Mouse (Mus musculus) inflammation-experienced regulatory T-cells, adult 6 months (primary cell): ENCODE measurements at regions not wholly inside any gene's neighbourhood (a gene's known extent, or its start where the extent isn't known, plus 50 kb on each side); places are given as distances from the start of the nearest gene placed in this dataset.

Source experiments
- ATAC-seq: one replicate; pipeline ENCODE4 v1.8.0; 2017

- peak; percentile 32 for ATAC-seq
Measured at GRCm38 (mm10) chr9:60998086-60998785, 203.9 kb downstream of the Uaca start.

GRCm38 (mm10) chr9:60999001-60999529 lies 204.7 kb downstream of the Uaca start:
- ATAC-seq, result peak; percentile 86

GRCm38 (mm10) chr9:61000232-61000631 lies 205.9 kb downstream of the Uaca start:
- no peak for ATAC-seq

DNA sequence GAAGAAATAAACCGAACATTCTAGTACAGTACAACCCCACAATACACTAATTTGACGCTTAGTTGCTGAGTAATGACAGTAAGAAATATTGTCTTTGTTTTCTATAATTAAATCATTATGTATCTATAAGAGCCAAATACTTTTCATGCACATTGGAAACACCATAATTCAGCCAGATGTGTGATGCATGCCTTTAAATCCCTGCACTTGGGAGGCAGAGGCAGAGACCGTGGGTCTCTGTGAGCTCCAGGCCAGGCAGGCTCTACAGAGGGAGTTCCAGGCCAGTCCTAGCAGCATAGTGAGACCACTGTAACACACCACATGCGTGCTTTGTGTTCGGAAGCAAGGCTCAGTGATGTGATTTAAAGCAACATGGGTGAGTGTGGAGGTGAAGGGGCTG lies 208.2 kb downstream of the Uaca start:
- ATAC-seq, result no peak

DNA sequence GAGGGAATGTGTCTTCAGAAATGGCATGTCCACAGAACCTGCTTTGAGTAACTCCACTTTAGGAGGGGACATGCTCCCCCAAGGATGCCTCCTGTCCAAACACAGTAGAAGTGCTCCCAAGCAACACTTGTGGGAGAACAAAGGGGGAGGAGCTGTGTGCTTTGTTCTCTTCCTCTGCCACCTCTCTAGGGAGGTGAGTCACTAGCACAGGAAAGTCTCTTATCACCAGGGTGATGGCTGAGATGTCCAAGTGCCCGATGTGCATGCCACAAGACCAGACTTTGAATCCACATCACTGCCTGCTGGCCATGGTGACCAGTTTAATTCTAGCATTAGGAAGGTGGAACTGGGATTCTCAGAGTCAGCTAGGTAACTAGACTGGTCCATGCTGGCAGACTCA lies 214.1 kb downstream of the Uaca start:
- no peak for ATAC-seq

DNA sequence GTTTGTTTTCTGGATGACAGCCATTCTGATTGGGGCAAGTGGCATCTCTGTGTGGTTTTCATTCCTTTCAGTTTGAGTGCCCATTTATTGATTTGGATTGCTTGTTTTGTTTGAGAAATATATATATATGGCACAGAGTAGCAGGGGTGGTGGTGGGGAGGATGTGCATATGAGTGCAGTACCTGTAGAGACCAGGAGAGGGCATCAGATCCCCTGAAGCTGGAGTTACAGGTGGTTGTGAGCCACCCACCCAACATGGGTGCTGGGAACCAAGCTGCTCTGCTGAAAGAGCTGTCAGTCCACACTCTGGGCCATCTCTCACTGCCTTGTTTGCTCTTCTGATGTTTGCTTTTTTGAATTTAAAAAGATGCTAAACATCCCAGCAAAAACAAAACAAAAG lies 216.7 kb downstream of the Uaca start:
- ATAC-seq, result no peak

- ATAC-seq, result peak; percentile 94
Measured at GRCm38 (mm10) chr9:61012771-61013540, 218.6 kb downstream of the Uaca start.

DNA sequence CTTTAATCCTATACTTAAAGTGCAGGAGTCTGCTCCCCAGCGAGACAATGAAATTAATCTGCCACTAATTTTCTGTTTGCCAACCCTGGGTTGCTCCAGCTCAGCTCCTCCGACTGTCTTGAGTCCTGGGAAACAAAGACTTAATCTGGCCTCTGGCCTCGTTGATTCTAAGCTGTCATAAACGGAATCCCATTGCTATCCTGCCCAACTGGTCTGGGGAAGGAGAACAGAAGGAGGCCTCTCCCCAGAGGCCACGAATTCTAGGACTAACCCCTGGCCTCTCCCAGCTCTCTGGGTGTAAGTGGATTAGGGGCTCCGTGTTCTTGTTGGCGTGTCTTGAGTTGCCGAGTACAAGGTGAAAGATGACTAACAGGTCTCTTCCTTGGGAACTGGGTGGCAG lies 219.8 kb downstream of the Uaca start:
- no peak for ATAC-seq

DNA sequence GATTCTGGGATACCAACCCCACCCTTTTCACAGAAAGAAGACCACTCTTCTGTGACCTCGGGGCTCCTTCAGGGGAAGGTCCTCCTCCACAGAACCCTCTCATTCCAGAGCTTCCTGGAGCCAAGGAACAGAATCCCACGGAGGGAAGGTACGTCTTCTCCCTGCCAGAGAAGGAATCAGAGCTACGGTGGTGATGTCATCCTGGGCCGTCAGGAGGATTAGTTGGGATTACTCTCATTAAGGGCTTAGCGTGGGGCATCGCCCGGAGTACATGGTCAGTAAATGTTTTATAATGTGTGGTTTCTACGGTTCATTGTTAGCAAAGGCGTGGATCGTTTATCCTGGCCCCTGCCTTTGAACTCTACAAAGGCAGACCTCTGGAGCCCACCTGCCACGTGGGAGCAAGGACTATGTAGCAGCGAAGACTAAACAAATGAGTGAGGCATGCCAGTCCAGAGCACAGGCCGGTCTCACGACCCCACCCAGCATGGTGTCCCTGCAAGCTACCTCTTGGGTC lies 221.1 kb downstream of the Uaca start:
- ATAC-seq, result no peak

- no peak for ATAC-seq
Measured at GRCm38 (mm10) chr9:61016673-61017072, 222.3 kb downstream of the Uaca start.

- ATAC-seq, result no peak
Measured at GRCm38 (mm10) chr9:61019938-61020337, 225.6 kb downstream of the Uaca start.

DNA sequence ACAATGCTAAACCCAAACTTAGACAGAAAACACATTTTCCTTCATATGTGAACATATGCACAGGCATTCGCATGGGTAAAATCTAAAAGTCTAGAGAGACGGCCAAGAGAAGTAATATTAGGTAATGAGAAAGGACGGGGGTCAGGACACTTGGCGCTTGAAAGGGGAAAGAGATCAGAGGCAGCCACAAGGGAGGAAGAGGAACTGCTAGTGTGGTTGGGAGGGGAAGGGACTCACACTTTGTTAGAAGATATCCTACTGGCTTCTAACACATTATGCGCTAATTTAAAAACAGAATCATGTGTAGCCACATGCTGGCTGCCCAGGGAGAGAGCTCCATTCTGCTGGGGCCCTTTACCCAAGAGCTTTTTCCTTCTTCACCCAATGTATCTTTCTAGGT lies 227.5 kb downstream of the Uaca start:
- ATAC-seq, result no peak

- ATAC-seq, result no peak
Measured at GRCm38 (mm10) chr9:61022371-61023026, 228.2 kb downstream of the Uaca start.

DNA sequence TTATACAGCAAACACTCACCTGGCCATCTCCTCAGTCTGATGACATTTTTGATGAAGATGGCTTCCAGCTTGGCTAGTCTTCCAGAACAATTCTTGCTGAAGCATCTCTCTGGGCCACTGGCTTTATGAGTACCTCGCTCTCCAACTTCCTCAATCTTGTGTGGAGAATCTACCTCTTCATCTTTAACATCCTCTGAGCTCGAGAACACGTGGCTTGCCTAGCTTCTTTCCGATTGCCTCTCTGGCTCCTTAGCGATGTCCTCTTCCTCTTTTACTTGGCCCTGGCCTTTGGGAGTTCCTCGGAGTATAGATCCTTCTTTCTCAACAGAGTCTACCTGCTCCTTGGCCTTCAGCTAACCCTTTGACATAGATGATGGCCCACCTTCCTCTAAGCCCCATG lies 231.0 kb downstream of the Uaca start:
- no peak for ATAC-seq

- no peak for ATAC-seq
Measured at GRCm38 (mm10) chr9:61028775-61029401, 234.5 kb downstream of the Uaca start.

DNA sequence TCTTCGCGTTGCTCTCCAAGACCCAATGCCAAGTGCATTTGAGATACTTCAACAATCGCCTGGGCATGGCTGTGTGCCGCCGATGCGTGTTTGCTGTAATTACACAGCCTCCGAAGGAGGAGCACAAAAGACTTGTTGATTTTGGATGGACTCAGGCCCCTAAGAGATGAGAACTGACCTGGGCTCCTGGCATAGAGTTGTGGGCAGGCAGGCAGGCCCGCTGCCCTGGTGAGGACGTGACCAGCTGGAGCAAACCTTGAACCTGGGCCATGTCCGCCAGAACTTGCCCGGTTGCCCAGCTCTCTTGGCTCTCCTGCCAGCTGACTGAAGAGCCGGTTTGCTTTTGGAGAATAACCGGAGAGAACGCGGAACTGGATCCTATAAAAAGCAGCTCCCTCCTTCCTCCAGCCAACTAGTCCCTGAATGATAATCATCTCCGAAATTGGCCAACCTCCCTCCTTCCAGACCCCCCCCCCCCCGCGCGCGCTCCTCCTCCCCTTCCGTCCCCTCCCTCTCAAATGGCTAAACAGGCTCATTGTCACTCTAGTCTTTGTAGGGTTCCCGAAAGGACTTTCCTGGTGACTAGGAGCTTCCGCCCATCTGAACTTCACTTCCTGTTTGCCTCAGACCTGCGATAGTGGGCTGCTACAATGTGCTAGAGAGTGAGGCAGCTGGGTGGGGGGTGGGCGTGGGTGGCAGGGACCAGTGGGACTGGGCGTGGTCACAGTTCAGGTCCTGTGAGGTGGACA lies 237.5 kb downstream of the Uaca start:
- no peak for ATAC-seq

- no peak for ATAC-seq
Measured at GRCm38 (mm10) chr9:61032448-61033433, 238.4 kb downstream of the Uaca start.

DNA sequence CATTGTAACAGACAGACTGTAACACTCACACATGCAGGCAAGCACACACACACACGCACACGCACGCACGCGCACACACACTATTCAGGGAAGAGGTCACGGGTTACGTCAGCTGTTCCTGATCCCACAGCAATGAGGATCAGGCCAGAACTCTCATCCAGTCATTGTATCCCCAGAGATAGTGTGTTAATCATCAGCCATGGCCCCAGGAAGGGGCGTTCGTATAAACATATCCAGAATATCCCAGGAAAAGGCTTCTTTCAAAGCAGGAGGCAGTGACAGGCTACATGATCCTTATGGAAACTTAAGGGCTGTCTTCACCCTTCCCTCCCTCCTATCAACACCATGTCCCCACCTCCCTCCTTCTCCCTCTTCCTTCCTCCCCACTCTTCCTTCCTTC lies 239.3 kb downstream of the Uaca start:
- no peak for ATAC-seq

GRCm38 (mm10) chr9:61042063-61042462 lies 247.7 kb downstream of the Uaca start:
- no peak for ATAC-seq

DNA sequence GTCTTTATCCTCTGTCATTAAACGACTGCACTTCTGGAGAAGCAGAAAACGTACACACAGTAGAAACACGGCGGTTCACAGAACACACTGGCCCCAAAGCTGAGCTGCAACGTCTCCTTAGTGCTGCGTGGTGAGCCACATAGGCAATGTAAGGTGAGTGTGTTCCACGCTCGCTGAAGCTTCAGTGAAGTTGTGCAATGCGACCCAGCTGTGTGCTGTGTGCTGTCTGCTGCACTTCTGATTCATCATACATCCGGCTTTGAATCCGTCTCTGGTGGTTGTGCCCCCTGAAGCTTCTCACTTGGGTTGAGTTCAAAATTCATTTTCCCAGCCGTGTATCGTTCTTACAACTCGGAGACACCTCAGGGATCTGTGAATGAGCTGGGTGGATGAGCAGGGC lies 250.6 kb downstream of the Uaca start:
- no peak for ATAC-seq

DNA sequence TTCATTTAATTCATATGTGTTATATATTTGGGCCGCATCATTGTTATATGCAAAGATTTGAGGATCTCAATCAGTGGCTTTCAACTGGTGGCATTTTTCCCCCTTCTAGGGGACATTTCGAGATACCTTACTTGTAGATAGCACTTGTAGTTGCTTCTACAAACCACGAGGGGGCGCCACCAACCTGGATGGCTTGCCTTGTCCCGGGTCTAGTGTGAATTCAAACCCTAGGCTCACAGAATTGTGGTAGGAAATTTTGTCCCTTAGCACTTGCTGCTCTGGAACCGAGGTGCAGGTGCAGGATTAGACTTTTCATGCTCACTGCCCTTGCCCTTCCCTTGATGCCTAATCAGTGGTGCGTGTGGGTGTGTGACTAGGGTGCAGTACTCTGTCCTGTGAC lies 252.2 kb downstream of the Uaca start:
- no peak for ATAC-seq
